Mouse (Mus musculus) liver, postnatal 0 days (tissue): ENCODE measurements around the gene Best1.

Experiments used
- CTCF ChIP-seq: sonication (generic); IDR thresholded peaks from 2 replicates; pipeline ENCODE4 v1.5.1; 2016; ENCODE audit warnings: antibody characterized with exemption, low read depth
- EP300 ChIP-seq: IDR thresholded peaks from 2 replicates; pipeline ENCODE4 v1.6.1; 2016; ENCODE audit warnings: antibody characterized with exemption, low read depth, mild to moderate bottlenecking

DNA sequence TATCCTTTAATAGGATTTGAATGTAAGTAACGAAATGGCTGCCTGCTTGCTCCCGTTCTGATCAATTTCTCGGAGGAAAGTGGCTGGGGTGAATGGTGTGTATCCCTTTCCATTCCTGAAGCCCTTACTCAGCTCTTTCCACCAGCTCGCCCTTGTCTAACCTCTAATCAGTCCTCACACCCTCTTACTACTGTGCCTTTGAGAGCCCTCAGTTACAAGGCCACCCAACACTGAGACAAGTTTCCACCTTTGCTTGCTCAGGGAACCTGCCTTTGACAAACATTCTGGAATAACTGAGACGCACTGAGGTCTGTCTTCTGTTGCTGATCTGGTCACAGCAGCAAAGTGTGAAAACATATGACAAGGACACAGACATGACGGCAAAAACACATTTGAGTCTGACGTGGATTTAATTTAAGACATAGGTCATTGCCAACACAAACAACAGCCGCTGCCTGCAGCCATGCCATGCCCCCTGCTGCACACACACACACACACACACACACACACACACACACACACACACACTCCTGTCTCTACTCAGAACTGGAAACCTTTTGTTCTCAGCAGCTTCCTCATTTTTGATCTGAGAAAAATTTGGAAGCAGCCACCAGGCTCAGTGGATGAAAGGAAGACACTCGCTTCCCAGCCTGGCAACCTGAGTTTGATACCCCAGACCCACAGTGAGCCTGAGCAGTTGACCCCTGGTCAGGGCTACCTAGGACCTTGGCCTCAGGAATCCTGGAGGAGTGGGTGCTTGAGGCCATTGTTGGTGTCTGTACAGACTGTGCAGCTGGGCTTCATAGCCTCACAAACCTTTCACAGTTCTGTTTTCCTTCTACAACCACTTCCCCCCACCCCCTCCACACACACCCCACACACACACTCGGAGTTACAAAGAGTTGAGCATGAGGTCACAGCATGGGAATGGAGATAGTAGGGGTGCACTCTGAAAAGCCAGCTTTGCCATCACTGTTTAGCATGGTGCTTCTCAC, 58.6 kb downstream of the Best1 start:
- no peak for TF ChIP-seq EP300
- no peak for TF ChIP-seq CTCF
